In the genomic region with DNA sequence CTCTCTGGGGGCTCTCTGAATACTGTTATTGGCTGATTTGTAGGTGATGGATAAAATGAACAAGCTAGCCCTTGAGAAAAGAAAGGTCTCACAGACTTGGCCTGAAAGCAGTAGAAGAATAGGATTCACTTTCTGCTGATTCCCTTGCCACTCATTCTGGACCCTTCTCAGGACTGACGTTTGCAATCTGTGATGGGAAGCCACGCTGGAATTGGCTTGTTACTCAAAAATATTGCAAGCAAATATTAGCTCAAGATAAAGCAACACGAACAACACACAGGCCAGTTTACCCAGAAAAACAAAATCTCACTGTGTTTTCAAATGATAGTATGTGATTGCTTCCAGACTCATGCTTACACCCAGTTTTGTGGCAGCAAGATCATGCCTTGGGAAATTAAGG, we compare ENCODE assay signal across 15 mouse cellular contexts.
DNase-seq lines count a peak whose midpoint lies in the region; ATAC-seq lines count a peak whose summit lies in the region.
"Had no signal": no experiment of that assay in that cellular context is flagged by ENCODE, and none has a peak within 500 bp of the region (broad histone marks: within the 10 kb centered on the region; RNA-seq: fewer than 3 reads in every experiment).

No protein-coding gene starts in this region.

- H3K4me3 ChIP-seq in kidney, embryonic 14.5 days (ENCODE audit: low read length): no peak overlapping the region
- no peak overlapping the region for H3K4me3 ChIP-seq in embryonic facial prominence, embryonic 13.5 days
- H3K4me3 ChIP-seq: heart, embryonic 12.5 days; hindbrain, embryonic 10.5 days; intestine, embryonic 15.5 days had no signal

- H3K4me2 ChIP-seq in kidney, embryonic 14.5 days (replicated peaks; ENCODE audit: low read depth, low read length): no peak overlapping the region
- peak overlapping the region; percentile 28 for H3K4me2 ChIP-seq in embryonic facial prominence, embryonic 13.5 days
- H3K4me2 ChIP-seq: heart, embryonic 12.5 days; hindbrain, embryonic 14.5 days; intestine, embryonic 15.5 days had no signal

- H3K27ac ChIP-seq in kidney, embryonic 14.5 days (ENCODE audit: low read depth, low read length): 0 out of 2 replicates have a peak overlapping the region, but pooled peaks have one; percentile 1
- H3K27ac ChIP-seq in embryonic facial prominence, embryonic 13.5 days: no peak overlapping the region
- H3K27ac ChIP-seq: hindbrain, embryonic 10.5 days; hindbrain, embryonic 14.5 days; intestine, embryonic 15.5 days had no signal

- no peaks in the 10 kb centered on the region for H3K4me1 ChIP-seq in kidney, embryonic 14.5 days (ENCODE audit: control insufficient read depth, insufficient read depth, low read length)
- peaks cover 29% of the 10 kb centered on the region for H3K4me1 ChIP-seq in embryonic facial prominence, embryonic 13.5 days
- H3K4me1 ChIP-seq: intestine, embryonic 15.5 days had no signal

- no peaks in the 10 kb centered on the region for H3K27me3 ChIP-seq in kidney, embryonic 14.5 days (ENCODE audit: control insufficient read depth, insufficient read depth, low read length)
- 0 out of 2 replicates have a peak, but pooled peaks cover 3% of the 10 kb centered on the region for H3K27me3 ChIP-seq in embryonic facial prominence, embryonic 13.5 days
- H3K27me3 ChIP-seq: heart, embryonic 12.5 days; intestine, embryonic 15.5 days had no signal

- H3K36me3 ChIP-seq in kidney, embryonic 14.5 days (ENCODE audit: control insufficient read depth, insufficient read depth, low read length): no peaks in the 10 kb centered on the region
- no peaks in the 10 kb centered on the region for H3K36me3 ChIP-seq in embryonic facial prominence, embryonic 13.5 days
- H3K36me3 ChIP-seq: heart, embryonic 12.5 days; hindbrain, embryonic 10.5 days; intestine, embryonic 15.5 days had no signal

- no peak overlapping the region for H3K9ac ChIP-seq in kidney, embryonic 14.5 days (ENCODE audit: low read depth, low read length)
- no peak overlapping the region for H3K9ac ChIP-seq in embryonic facial prominence, embryonic 13.5 days
- H3K9ac ChIP-seq: heart, embryonic 12.5 days; hindbrain, embryonic 14.5 days; intestine, embryonic 15.5 days had no signal

- ATAC-seq in kidney, embryonic 14.5 days (ENCODE audit: low FRiP score, low TSS enrichment): no peak
- ATAC-seq in embryonic facial prominence, embryonic 13.5 days (ENCODE audit: insufficient number of reproducible peaks, insufficient read depth, low FRiP score, low TSS enrichment, low read depth): no peak
- ATAC-seq: intestine, embryonic 15.5 days had no signal

- DNase-seq in gastrocnemius, adult 18-20 months (ENCODE audit: low spot score): peak; percentile 51
- no peak for DNase-seq in gastrocnemius, postnatal 4 days (ENCODE audit: low spot score in 2 of 2)
- no peak for DNase-seq in kidney, adult 8-10 months
- DNase-seq in skeletal muscle tissue, adult 2 months (ENCODE audit: low read depth, low spot score): peak; percentile 43
- DNase-seq in right cerebral cortex, postnatal 10 days (ENCODE audit: low spot score in 2 of 2): no peak
- DNase-seq: adrenal gland, adult 8-10 months; adrenal gland, postnatal 36 days; cerebellum, adult 2 months; kidney, adult 18-20 months had no signal

- WGBS in kidney, embryonic 14.5 days: 70% methylated on average over 3 of the region's 3 CpGs
- 49% methylated on average over 3 of the region's 3 CpGs for WGBS in embryonic facial prominence, embryonic 13.5 days

- H3K9me3 ChIP-seq in kidney, embryonic 14.5 days (ENCODE audit: control insufficient read depth, low read length): no peaks in the 10 kb centered on the region
- no peaks in the 10 kb centered on the region for H3K9me3 ChIP-seq in embryonic facial prominence, embryonic 13.5 days
- H3K9me3 ChIP-seq: heart, embryonic 12.5 days; hindbrain, embryonic 10.5 days; intestine, embryonic 15.5 days had no signal

Comparison
In these comparisons a context has a peak if more than half of its experiments do, and no peak if none do; other contexts are left out.
1. DNase-seq: peak in gastrocnemius, adult 18-20 months (single experiment) and skeletal muscle tissue, adult 2 months (single experiment); none in gastrocnemius, postnatal 4 days (0 of 2), kidney, adult 8-10 months (0 of 2) and right cerebral cortex, postnatal 10 days (0 of 2).